ENCODE assay signal across 23 mouse cellular contexts in the genomic region with DNA sequence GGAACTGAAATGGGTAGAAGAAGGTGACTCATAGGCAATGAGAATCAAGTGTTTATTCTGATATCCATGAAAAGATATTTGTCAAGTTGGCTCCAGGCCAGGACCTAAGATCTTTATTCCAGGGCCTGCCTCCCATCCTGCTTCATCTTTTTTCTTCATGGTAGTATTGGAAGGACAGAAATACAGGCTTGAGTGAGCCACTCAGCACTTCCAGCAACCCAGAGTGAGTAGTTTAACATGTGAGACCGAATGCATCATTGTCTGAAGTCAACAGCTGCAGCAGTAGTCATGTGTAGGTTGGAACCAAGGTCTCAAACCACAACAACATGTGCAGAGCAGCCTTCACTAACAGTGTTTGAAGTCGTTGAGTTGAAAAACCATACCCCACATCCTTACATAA.
DNase-seq lines count a peak whose midpoint lies in the region; ATAC-seq lines count a peak whose summit lies in the region.
"Had no signal": no experiment of that assay in that cellular context is flagged by ENCODE, and none has a peak within 500 bp of the region (broad histone marks: within the 10 kb centered on the region; RNA-seq: fewer than 3 reads in every experiment).

No protein-coding gene starts in this region.

- H3K36me3 ChIP-seq in forebrain, embryonic 15.5 days: no peaks in the 10 kb centered on the region
- no peaks in the 10 kb centered on the region for H3K36me3 ChIP-seq in forebrain, embryonic 16.5 days (ENCODE audit: control insufficient read depth, insufficient read depth)
- no peaks in the 10 kb centered on the region for H3K36me3 ChIP-seq in midbrain, embryonic 15.5 days (replicated peaks)
- H3K36me3 ChIP-seq: embryonic facial prominence, embryonic 13.5 days; hindbrain, embryonic 12.5 days; kidney, embryonic 15.5 days; neural tube, embryonic 13.5 days had no signal

- 78% methylated on average over 2 of the region's 2 CpGs for WGBS in forebrain, embryonic 15.5 days
- WGBS in forebrain, embryonic 16.5 days: 68% methylated on average over 2 of the region's 2 CpGs
- WGBS in midbrain, embryonic 15.5 days: 85% methylated on average over 2 of the region's 2 CpGs

- H3K4me2 ChIP-seq in forebrain, embryonic 15.5 days (replicated peaks): no peak overlapping the region
- H3K4me2 ChIP-seq in forebrain, embryonic 16.5 days (ENCODE audit: low read length): no peak overlapping the region
- H3K4me2 ChIP-seq in midbrain, embryonic 15.5 days: no peak overlapping the region
- H3K4me2 ChIP-seq: embryonic facial prominence, embryonic 13.5 days; hindbrain, embryonic 12.5 days; kidney, embryonic 15.5 days; neural tube, embryonic 13.5 days had no signal

- DNase-seq in left cerebral cortex, adult 18-20 months (ENCODE audit: low spot score in 2 of 2): peak; percentile 19 to 24
- no peak for DNase-seq in left cerebral cortex, adult 11 months (ENCODE audit: low spot score)
- DNase-seq in NIH3T3 (ENCODE audit: low read depth): peak; percentile 5
- DNase-seq in right cerebral cortex, adult 2 months (ENCODE audit: low spot score in 2 of 2): peak; percentile 23 to 52
- no peak for DNase-seq in MN1 (ENCODE audit: low spot score)
- DNase-seq: cerebellum, adult 11-12 months; cerebellum, postnatal 14 days; gastrocnemius, postnatal 36 days; heart, adult 2 months; kidney, adult 11 months; kidney, postnatal 4 days; lung, postnatal 4 days; thymus, postnatal 25 days had no signal

- no peak overlapping the region for H3K27ac ChIP-seq in forebrain, embryonic 15.5 days (replicated peaks)
- no peak overlapping the region for H3K27ac ChIP-seq in forebrain, embryonic 16.5 days (ENCODE audit: low read length)
- no peak overlapping the region for H3K27ac ChIP-seq in midbrain, embryonic 15.5 days
- H3K27ac ChIP-seq: embryonic facial prominence, embryonic 13.5 days; heart, adult 2 months; hindbrain, embryonic 12.5 days; kidney, embryonic 15.5 days; neural tube, embryonic 13.5 days had no signal

- H3K4me1 ChIP-seq in forebrain, embryonic 15.5 days: 0 out of 2 replicates have a peak, but pooled peaks cover 5% of the 10 kb centered on the region
- no peaks in the 10 kb centered on the region for H3K4me1 ChIP-seq in forebrain, embryonic 16.5 days (replicated peaks; ENCODE audit: control insufficient read depth, insufficient read depth, low read length)
- no peaks in the 10 kb centered on the region for H3K4me1 ChIP-seq in midbrain, embryonic 15.5 days
- H3K4me1 ChIP-seq: embryonic facial prominence, embryonic 13.5 days; kidney, embryonic 15.5 days had no signal

- H3K4me3 ChIP-seq in forebrain, embryonic 15.5 days: no peak overlapping the region
- no peak overlapping the region for H3K4me3 ChIP-seq in forebrain, embryonic 16.5 days (replicated peaks; ENCODE audit: low read length)
- no peak overlapping the region for H3K4me3 ChIP-seq in midbrain, embryonic 15.5 days
- H3K4me3 ChIP-seq: embryonic facial prominence, embryonic 13.5 days; heart, adult 2 months; hindbrain, embryonic 12.5 days; kidney, embryonic 15.5 days; myocyte; neural tube, embryonic 13.5 days had no signal

- 0 out of 2 replicates have a peak, but pooled peaks have one; percentile 2 for ATAC-seq in forebrain, embryonic 15.5 days (replicated peaks)
- ATAC-seq in forebrain, embryonic 16.5 days: no peak
- no peak for ATAC-seq in midbrain, embryonic 15.5 days (replicated peaks)
- ATAC-seq: midbrain, embryonic 16.5 days; Patski had no signal

- H3K9ac ChIP-seq in forebrain, embryonic 15.5 days (replicated peaks): no peak overlapping the region
- H3K9ac ChIP-seq in forebrain, embryonic 16.5 days (replicated peaks; ENCODE audit: low read depth, low read length): no peak overlapping the region
- H3K9ac ChIP-seq in midbrain, embryonic 15.5 days: no peak overlapping the region
- H3K9ac ChIP-seq: embryonic facial prominence, embryonic 13.5 days; hindbrain, embryonic 12.5 days; kidney, embryonic 15.5 days; neural tube, embryonic 13.5 days had no signal

- H3K9me3 ChIP-seq in forebrain, embryonic 15.5 days: no peaks in the 10 kb centered on the region
- no peaks in the 10 kb centered on the region for H3K9me3 ChIP-seq in forebrain, embryonic 16.5 days (ENCODE audit: control insufficient read depth, low read length)
- H3K9me3 ChIP-seq in midbrain, embryonic 15.5 days: no peaks in the 10 kb centered on the region
- H3K9me3 ChIP-seq: embryonic facial prominence, embryonic 13.5 days; hindbrain, embryonic 12.5 days; kidney, embryonic 15.5 days; neural tube, embryonic 13.5 days had no signal

- no peaks in the 10 kb centered on the region for H3K27me3 ChIP-seq in forebrain, embryonic 15.5 days
- H3K27me3 ChIP-seq in forebrain, embryonic 16.5 days (replicated peaks; ENCODE audit: control insufficient read depth, insufficient read depth, low read length): no peaks in the 10 kb centered on the region
- no peaks in the 10 kb centered on the region for H3K27me3 ChIP-seq in midbrain, embryonic 15.5 days (replicated peaks)
- H3K27me3 ChIP-seq: embryonic facial prominence, embryonic 13.5 days; hindbrain, embryonic 12.5 days; kidney, embryonic 15.5 days; neural tube, embryonic 13.5 days; Patski had no signal

Comparison
In these comparisons a context has a peak if more than half of its experiments do, and no peak if none do; other contexts are left out.
1. DNase-seq: peak in left cerebral cortex, adult 18-20 months (2 of 2), NIH3T3 (single experiment) and right cerebral cortex, adult 2 months (2 of 2); none in left cerebral cortex, adult 11 months (single experiment) and MN1 (single experiment).